Mouse (Mus musculus): ENCODE results near the gene Gipc2. TPM values are rescaled to one million over a fixed set of nuclear protein-coding genes. Genes with fewer than 3 reads are reported as not detected.
A peak's percentile ranks its signal among the peaks of the same experiment; 100 is the strongest.
"Not testable (repeated sequence)": the region's sequence is repeated elsewhere in the genome, so short reads cannot be mapped to it uniquely, and the experiment has no call there.

Gipc2 gene
- total and polyA plus RNA-seq, 2 experiments from 2014 or later = 12.8 to 13.0 TPM

DNA sequence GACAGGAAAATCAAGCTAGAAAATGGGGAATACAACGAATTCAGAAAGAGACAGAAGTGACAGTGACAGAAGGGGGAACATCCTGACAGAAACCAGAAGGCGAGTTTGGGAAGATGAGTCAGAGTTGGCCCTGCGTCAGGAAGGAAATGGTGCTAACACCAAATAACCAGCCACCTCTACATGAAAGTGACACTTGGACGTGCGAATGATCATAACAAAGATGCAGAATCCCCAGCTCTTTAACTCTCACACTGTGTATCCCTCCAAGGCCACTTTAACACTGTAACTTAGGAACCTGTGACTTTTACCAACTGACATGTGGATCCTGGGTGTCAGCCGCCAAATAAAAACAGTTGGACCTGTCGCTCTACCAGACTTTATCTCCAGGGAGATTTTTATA lies 16.6 kb downstream of the Gipc2 start:
- no peak overlapping the region for H3K27ac ChIP-seq (ENCODE audit: low read depth, low read length)
- H3K4me2 ChIP-seq (ENCODE audit: low read depth, low read length, poor library complexity, severe bottlenecking) = no peak overlapping the region
- no peak for DNase-seq (ENCODE audit: low spot score)
- H3K36me3 ChIP-seq (ENCODE audit: insufficient read depth, low read length) = no peaks in the 10 kb centered on the region
- no peak for TF ChIP-seq CTCF (IDR thresholded peaks at IDR 0.05)
- no peak for ATAC-seq (ENCODE audit: low FRiP score)
- H3K9ac ChIP-seq (replicated peaks; ENCODE audit: low read length, poor library complexity, severe bottlenecking) = no peak overlapping the region
- H3K4me3 ChIP-seq (ENCODE audit: low read depth, low read length) = no peak overlapping the region
- no peaks in the 10 kb centered on the region for H3K9me3 ChIP-seq (ENCODE audit: low read length)
- H3K27me3 ChIP-seq (ENCODE audit: insufficient read depth, low read length) = no peaks in the 10 kb centered on the region
- no peaks in the 10 kb centered on the region for H3K4me1 ChIP-seq (ENCODE audit: insufficient read depth, low read length)
- WGBS = 75% methylated on average over 7 of the region's 7 CpGs

DNA sequence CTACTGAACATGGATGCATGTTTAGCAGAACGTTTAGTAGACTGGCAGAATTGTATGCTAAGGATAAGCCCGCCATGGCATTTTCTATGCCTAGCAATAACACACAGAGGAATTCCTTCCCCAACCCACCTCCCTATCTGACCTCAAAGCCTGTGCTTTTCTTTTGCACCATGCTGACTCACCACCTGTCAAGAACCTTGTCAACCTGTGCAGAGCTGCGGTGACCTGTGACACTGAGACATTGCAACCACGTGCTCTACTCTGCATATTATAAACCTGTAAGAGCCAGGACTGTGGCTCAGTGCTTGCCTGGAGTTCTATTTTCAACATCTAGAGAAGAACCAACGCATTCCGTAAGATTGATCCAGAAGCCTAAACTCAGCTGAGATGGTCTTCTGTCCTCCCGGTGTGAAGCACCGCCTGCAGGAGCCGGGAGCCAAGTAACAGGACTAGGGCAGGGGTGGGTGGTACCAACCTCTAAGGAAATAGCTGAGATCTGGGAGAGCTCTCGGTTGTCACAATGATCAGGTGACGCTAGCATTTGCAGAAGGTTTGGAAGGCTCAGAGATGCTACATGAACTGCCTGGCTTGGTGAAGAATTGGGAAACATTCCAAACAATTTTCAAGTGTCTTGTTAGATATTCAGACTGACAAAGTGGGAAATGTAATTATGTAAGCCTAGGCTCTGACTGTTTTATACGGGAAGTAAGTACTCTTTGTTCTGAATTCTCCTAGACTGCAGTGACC lies 18.8 kb downstream of the Gipc2 start:
- DNase-seq (ENCODE audit: low spot score) (no peak), ATAC-seq (ENCODE audit: low FRiP score) (no peak)
- no peak for TF ChIP-seq CTCF (IDR thresholded peaks at IDR 0.05)
- no peaks in the 10 kb centered on the region for H3K27me3 ChIP-seq (ENCODE audit: insufficient read depth, low read length)
- H3K9ac ChIP-seq (replicated peaks; ENCODE audit: low read length, poor library complexity, severe bottlenecking) = no peak overlapping the region
- no peaks in the 10 kb centered on the region for H3K9me3 ChIP-seq (ENCODE audit: low read length)
- H3K36me3 ChIP-seq (ENCODE audit: insufficient read depth, low read length) = no peaks in the 10 kb centered on the region
- WGBS = 81% methylated on average over 12 of the region's 12 CpGs
- H3K4me1 ChIP-seq (ENCODE audit: insufficient read depth, low read length) = no peaks in the 10 kb centered on the region
- H3K27ac ChIP-seq (ENCODE audit: low read depth, low read length) = no peak overlapping the region
- H3K4me2 ChIP-seq (ENCODE audit: low read depth, low read length, poor library complexity, severe bottlenecking) = no peak overlapping the region
- H3K4me3 ChIP-seq (ENCODE audit: low read depth, low read length) = no peak overlapping the region

DNA sequence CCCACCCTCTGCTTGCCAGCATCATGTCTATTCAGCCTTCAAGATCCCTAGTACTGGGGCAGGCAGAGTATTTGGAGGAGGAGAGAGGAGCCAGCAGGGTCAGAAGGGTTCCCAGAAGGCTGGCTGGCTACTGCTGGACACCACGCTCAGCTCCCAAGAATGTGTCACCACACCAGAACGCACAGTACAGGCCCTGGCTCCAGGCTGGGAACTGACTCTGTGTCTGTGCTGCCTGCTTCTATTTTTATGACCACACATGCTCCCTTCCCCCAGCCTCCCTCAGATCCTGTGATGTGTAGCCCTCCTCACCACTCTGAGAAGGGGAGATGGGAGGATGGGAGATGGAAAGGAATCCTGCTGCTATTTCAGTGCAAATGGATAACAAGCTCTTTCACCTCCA lies 20.8 kb downstream of the Gipc2 start:
- H3K4me2 ChIP-seq (ENCODE audit: low read depth, low read length, poor library complexity, severe bottlenecking) = no peak overlapping the region
- no peak overlapping the region for H3K4me3 ChIP-seq (ENCODE audit: low read depth, low read length)
- no peaks in the 10 kb centered on the region for H3K36me3 ChIP-seq (ENCODE audit: insufficient read depth, low read length)
- 66% methylated on average over 2 of the region's 2 CpGs for WGBS
- no peak overlapping the region for H3K9ac ChIP-seq (replicated peaks; ENCODE audit: low read length, poor library complexity, severe bottlenecking)
- DNase-seq (ENCODE audit: low spot score) = peak; percentile 54
- no peaks in the 10 kb centered on the region for H3K4me1 ChIP-seq (ENCODE audit: insufficient read depth, low read length)
- no peaks in the 10 kb centered on the region for H3K27me3 ChIP-seq (ENCODE audit: insufficient read depth, low read length)
- H3K9me3 ChIP-seq (ENCODE audit: low read length) = no peaks in the 10 kb centered on the region
- no peak for TF ChIP-seq CTCF (IDR thresholded peaks at IDR 0.05)
- ATAC-seq (ENCODE audit: low FRiP score) = peak; percentile 49; the same call in 1 of the 2 replicates
- H3K27ac ChIP-seq (ENCODE audit: low read depth, low read length) = no peak overlapping the region

DNA sequence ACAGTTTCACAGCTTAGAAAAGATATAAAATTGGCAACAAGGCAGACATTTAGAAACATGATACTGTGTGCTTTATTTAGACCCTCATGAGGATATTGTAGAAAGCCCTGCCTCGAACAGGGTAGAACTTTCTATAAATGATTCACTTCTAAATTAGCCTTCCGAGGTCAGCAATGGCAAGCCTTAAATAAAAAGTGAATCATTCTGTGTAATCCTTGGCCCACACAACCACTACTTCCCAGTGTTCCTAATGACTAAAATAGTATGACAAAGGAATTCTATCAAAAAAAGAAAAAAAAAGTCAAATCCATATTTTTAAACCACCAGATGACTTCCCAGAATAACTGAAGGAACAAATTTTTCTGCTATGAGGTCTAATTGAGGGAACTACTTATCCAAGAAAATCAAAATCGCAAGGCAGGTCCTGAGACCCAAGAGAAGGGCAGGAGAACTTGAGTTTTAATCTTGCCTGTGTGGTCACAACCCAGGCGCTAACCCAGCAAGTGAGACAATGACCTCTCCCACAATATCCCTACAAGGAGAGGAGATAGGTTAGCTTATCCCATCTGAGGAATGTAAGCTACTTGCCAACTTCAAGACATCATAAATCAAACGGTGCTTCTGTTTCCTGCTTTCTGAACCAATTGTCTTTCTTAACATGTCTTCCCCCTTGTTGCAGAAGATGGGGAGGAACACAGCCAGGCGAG lies 22.9 kb downstream of the Gipc2 start:
- Histone ChIP-seq H3K27me3 (ENCODE audit: insufficient read depth, low read length) (no peaks in the 10 kb centered on the region), H3K9me3 (ENCODE audit: low read length) (no peaks in the 10 kb centered on the region), H3K4me1 (ENCODE audit: insufficient read depth, low read length) (no peaks in the 10 kb centered on the region), H3K4me2 (ENCODE audit: low read depth, low read length, poor library complexity, severe bottlenecking) (no peak overlapping the region), H3K4me3 (ENCODE audit: low read depth, low read length) (no peak overlapping the region), H3K9ac (replicated peaks; ENCODE audit: low read length, poor library complexity, severe bottlenecking) (no peak overlapping the region), H3K27ac (ENCODE audit: low read depth, low read length) (no peak overlapping the region), H3K36me3 (ENCODE audit: insufficient read depth, low read length) (no peaks in the 10 kb centered on the region)
- TF ChIP-seq CTCF (IDR thresholded peaks at IDR 0.05) = no peak
- ATAC-seq (ENCODE audit: low FRiP score) = no peak
- DNase-seq (ENCODE audit: low spot score) = no peak
- 81% methylated on average over 6 of the region's 6 CpGs for WGBS

DNA sequence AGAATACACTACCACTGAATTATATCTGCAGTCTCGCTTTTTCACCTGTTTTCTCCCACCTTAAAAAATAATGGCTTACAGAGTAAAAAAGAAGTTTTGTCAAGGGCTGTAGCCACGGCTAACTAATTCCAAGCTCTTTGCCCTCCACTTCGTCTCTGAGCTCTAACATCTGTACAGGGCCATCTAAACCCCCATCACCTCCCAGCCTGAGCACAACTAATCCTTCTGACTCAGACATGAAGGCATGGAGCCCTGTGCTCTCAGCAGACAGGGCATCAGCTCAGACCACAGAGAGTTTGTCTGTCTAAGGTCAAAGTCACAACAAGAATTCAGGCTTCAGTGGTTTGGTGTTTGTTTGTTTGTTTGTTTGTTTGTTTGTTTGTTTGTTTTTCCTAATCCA lies 23.9 kb downstream of the Gipc2 start:
- WGBS = 72% methylated on average over 3 of the region's 3 CpGs

DNA sequence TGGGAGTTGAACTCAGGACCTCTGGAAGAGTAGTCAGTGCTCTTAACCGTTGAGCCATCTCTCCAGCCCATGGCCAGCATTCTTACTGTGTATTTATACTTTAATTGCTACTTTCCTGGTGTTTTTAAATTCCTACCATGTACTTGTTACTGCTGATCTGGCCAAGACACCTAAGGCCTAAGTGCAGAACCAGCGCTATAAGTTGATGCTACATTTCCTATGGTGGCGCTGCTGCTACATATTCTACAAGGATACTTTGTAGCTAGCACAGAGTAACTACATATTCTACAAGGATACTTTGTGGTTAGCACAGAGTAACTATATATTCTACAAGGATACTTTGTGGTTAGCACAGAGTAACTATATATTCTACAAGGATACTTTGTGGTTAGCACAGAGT lies 26.7 kb downstream of the Gipc2 start:
- not testable (repeated sequence) for ATAC-seq (ENCODE audit: low FRiP score); H3K9me3 ChIP-seq (ENCODE audit: low read length); H3K4me2 ChIP-seq (ENCODE audit: low read depth, low read length, poor library complexity, severe bottlenecking); H3K27ac ChIP-seq (ENCODE audit: low read depth, low read length); DNase-seq (ENCODE audit: low spot score); H3K4me3 ChIP-seq (ENCODE audit: low read depth, low read length); H3K9ac ChIP-seq (replicated peaks; ENCODE audit: low read length, poor library complexity, severe bottlenecking); H3K27me3 ChIP-seq (ENCODE audit: insufficient read depth, low read length); H3K36me3 ChIP-seq (ENCODE audit: insufficient read depth, low read length); H3K4me1 ChIP-seq (ENCODE audit: insufficient read depth, low read length)
- 89% methylated on average over 3 of the region's 3 CpGs for WGBS

More for the DNA sequence above, 23.9 kb downstream of the Gipc2 start:
- Histone ChIP-seq H3K9ac (replicated peaks; ENCODE audit: low read length, poor library complexity, severe bottlenecking) (no peak overlapping the region), H3K36me3 (ENCODE audit: insufficient read depth, low read length) (no peaks in the 10 kb centered on the region), H3K27me3 (ENCODE audit: insufficient read depth, low read length) (no peaks in the 10 kb centered on the region), H3K27ac (ENCODE audit: low read depth, low read length) (no peak overlapping the region), H3K4me3 (ENCODE audit: low read depth, low read length) (no peak overlapping the region), H3K4me1 (ENCODE audit: insufficient read depth, low read length) (no peaks in the 10 kb centered on the region), H3K9me3 (ENCODE audit: low read length) (no peaks in the 10 kb centered on the region), H3K4me2 (ENCODE audit: low read depth, low read length, poor library complexity, severe bottlenecking) (no peak overlapping the region)
- DNase-seq (ENCODE audit: low spot score) (no peak), ATAC-seq (ENCODE audit: low FRiP score) (no peak)
- TF ChIP-seq CTCF (IDR thresholded peaks at IDR 0.05) = no peak

DNA sequence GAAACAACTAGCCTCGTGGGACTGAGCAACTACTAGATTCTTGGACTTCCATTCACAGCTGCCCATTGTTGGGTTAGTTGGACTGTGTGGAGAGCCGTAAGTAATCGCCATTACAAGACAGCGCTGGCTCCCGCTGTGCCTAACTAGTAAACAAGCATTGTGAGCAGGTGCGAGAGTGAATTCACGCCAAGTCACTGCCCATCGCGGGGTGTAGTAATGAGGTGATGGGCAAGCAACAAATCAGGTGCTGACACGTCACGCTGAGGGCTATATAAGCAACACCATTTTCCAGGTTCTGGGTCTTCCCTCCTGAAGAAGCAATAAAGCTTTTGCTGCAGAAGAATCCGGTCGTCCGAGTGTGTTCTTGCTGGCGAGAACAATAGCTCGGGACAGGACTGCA lies 29.9 kb downstream of the Gipc2 start:
- not testable (repeated sequence) for H3K27me3 ChIP-seq (ENCODE audit: insufficient read depth, low read length); DNase-seq (ENCODE audit: low spot score); H3K27ac ChIP-seq (ENCODE audit: low read depth, low read length); H3K9ac ChIP-seq (replicated peaks; ENCODE audit: low read length, poor library complexity, severe bottlenecking); H3K4me1 ChIP-seq (ENCODE audit: insufficient read depth, low read length); ATAC-seq (ENCODE audit: low FRiP score); H3K4me2 ChIP-seq (ENCODE audit: low read depth, low read length, poor library complexity, severe bottlenecking); H3K4me3 ChIP-seq (ENCODE audit: low read depth, low read length); H3K36me3 ChIP-seq (ENCODE audit: insufficient read depth, low read length); H3K9me3 ChIP-seq (ENCODE audit: low read length)
- 93% methylated on average over 16 of the region's 16 CpGs for WGBS

Measured in midbrain, postnatal 0 days (tissue).